Mouse (Mus musculus) activated CD4-positive, CD25-positive, alpha-beta regulatory T cell, adult 4 months (primary cell): Measurements from ENCODE around the gene Wdr38. TPM values are rescaled to one million over a fixed set of nuclear protein-coding genes. Genes with fewer than 3 reads are reported as not detected.

ENCODE experiments used
- ATAC-seq: one replicate; pipeline ENCODE4 v1.8.0; 2017
- polyA plus RNA-seq, 2 experiments: library from polyadenylated mRNA; unstranded; fragments of 100-300 nt; shearing (Covaris generic); gene quantifications; one replicate each; pipeline ENCODE4 v1.2.1; 2017

The Wdr38 gene
- 1 to 10 TPM; 1.1 TPM for polyA plus RNA-seq

DNA sequence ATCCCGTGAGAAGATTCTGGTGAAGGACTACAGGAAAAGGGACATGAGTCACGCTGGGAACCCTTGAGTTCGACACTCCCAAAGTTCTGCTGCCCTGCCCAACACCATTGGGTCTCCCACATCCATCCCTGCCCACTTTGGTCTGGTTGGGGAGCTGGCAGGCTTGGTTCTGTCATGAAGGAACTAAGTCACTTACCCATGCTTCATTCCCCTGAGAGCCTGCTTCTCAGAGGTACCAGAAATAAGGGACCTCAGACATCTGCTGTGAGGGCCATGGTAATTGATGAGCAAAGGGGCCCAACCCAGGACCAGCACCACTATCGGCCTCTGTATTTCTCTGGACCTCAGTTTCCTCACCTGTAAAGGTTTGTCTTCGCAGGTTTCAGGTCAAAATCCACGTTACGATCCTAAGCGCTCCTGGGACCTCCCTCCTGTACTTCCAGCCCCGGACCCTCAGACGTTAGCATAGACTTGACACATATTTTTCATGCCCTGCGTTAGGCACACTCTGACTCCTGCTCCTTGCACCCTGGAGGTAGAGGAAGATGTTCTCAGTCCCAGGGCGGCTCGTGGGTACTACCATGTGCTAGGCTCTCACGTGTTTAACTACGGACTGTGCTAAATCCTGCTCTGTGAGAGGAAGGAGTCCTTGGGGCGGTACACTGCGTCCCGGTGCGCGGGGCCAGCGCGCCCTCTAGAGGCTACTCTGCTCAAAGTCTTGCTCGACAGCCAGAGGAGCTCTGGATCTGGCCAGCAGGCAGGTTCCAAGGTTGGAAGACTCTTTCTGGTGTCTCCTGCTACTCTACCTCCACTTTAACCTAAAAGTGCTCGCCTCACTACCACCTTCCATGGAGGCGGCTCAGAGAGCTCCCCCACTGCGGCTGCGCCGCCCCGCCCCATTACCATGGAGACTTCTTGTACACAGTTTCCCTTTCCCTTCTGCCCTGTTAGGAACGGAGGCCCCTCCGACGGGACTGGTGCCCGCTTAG is at the start of gene Wdr38:
Wdr38 (plus strand) TSS at position 91 of the 989 bp plus-strand sequence.
- peak; percentile 97 for ATAC-seq

DNA sequence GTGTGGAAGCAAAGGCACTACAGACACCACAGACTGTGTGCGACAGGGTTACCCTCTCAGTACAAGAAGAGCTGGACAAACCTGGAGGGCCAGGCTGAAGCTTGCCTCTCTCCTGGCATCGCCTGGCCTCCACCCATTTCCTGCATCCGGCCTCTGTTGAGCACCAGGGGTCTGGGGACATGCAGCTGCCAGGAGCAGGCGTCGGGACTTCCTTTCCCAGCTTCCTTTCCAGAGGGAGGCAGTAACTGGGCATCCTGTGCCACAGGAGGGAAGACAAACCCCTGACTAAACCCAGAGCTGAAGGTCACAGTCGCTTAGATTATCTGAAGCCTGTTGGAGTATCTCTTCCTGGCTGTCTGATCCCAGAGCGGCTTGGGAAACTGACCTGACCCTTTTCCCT is 49.7 kb upstream of the Wdr38 start:
- ATAC-seq = no peak

DNA sequence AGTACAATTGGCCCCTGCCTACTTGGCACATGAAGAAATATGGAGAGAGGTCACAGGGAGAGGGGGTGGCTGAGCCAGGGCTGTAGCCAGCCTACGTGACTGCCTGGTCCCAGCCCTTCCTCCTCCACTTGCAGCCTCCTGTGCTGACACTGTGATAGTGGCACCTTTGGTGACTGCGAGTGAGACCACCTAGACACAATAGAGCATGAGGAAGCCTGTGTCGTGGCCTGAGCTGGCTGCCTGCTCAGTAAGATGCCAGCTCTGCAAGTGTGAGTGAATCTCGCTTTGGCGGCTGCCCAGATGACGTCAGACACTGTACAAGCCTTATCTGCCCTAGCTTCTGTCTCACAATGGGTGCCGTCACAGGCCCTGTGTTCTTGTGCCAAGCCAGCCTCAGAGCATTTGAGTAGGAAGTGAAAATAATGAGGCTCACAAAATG is 47.0 kb upstream of the Wdr38 start:
- ATAC-seq = no peak

DNA sequence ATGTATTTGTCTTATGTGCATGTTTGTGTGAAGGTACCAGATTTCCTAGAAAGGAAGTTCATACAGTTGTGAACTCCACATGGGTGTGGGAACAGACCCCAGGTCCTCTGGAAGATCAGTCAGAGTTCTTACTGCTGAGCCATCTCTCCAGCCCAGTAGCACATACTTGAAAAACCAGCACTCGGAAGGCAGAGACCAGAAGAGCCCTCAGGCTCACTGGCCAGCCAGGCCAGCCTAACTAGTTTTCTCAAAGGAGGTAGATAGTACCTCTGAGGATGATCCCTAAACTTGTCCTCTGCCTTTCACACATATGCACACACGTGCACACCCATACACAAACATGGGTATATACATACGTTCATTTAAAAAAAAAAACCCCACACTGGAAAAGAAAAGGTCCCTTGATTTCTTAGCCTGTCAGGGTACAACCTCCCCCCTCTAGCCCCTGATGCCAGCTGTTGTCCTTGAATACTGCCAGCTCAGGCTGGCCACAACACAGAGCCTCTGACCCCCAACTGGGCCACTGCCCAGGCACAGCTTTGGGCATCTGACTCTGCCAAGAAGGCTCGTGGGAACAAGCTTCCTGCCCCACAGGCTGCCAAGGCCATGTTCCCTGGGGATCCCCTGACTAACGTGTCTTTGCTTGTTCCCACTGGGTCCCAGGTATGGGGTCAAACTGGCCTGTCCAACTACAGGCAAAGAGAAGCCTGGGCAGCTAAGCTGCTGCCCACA is 44.0 kb upstream of the Wdr38 start:
- ATAC-seq = no peak

DNA sequence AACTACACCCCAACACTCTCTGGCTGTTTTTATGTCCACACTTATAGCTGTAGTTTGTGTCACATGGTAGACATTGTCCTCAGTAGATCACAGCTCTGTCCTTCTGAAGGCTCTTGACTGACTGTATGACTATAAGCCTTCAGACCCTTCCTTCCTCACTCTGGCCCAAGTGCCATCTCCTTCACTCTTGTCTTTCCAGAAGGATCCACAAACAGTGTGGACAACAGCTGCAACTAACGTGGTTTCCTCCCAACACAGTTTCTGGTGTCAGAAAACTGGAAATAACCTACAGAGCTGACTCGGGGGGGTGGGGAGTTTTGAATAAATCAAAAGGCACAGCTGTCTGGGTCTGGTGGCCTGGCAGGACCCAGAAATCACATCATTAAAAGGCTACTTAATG is 41.2 kb upstream of the Wdr38 start:
- no peak for ATAC-seq

DNA sequence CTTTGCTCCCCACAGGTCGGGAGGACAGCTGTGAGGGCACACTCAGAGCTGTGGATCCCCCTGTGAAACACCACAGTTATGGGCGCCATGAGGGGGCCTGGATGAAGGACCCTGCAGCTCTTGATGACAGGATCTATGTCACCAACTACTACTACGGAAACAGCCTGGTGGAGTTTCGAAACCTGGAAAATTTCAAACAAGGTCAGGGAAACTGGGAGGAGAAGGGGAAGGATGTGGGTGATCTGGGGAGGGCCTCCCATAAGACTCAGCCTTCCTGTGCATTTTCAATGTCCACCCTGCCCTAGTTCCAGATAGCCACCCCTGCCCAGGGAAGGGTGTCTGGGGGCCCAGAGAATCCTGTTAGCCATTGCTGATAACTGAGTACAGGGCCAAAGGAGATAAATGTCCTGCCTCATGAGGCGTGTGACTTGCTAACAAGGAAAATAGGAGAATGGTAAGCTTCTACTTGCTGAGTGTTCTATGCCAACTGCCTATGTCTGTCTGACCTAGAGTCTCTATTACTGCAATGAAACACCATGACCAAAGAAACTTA is 39.5 kb upstream of the Wdr38 start:
- no peak for ATAC-seq

DNA sequence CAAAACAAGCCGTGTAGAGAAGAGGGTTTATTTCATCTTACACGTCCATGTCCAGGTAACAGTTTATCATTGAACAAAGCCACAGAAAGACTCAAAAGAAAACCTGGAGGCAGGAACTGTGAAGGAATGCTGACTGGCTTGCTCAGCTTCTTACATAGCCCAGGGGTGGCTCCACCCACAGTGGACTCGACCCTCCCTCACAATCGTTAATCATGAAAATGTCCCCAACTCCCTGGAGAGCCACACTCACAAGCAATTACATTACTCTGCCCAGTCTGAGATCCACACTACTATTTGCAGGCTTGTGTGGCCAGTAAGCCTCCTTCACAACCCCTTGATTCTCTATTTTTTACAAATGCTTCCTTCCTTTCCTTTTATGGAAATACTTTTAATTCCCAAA is 33.1 kb upstream of the Wdr38 start:
- ATAC-seq = no peak

DNA sequence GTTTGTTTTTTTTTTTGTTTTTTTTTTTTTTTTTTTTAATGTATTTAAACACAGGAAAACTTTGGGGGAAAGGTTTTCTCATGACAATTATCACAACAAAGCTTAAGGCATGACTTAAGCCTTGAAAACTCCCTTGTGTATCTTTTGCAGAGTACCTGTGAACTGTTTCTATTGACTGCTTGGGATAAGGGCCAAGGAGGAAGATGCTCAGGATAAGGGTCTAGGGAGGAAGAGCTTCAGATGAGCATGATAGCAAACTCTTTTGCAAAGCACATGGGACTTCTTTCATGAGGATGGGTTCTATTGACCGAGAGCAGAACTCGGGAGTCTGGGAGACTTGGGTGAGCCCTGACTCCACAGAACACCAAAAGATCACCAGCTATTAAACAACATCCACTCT is 27.6 kb upstream of the Wdr38 start:
- no peak for ATAC-seq

DNA sequence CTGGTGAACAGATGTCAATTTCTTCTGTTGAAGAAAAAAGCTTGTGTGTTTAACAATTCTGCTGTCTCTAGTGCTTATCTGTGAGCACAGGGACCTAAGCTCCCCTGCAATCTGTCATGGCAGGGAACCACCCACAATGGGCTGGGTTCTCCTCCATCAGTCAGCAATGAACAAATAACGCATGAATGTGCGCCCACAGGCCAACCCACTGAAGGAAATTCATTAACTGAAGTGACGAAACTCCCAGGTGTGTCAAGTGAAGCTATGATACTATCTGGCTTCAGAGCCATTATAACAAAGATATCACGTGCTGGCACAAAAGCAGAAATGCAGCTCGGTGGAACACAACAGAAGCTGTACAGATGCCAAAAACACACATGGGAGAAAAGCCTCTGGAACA is 27.2 kb upstream of the Wdr38 start:
- ATAC-seq = no peak

DNA sequence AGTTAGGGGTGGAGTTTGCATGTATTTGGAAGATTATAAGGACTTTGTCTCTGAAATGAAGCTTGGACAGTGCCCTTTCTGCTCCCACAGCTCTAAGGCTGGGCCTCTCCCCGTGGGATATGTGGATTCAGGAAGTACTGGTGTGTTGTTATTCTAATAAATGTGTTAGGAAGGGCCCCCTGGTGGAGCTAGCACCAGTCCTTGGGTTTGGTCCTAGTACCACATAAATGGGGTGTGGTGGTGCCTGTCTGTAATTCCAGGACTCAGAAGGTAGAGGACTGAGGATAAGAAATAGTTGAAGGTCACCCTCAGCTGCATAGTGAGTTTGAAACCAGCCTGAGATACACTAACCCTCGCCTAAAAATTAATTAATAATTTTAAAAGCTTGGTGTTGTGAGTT is 24.1 kb upstream of the Wdr38 start:
- ATAC-seq = no peak

DNA sequence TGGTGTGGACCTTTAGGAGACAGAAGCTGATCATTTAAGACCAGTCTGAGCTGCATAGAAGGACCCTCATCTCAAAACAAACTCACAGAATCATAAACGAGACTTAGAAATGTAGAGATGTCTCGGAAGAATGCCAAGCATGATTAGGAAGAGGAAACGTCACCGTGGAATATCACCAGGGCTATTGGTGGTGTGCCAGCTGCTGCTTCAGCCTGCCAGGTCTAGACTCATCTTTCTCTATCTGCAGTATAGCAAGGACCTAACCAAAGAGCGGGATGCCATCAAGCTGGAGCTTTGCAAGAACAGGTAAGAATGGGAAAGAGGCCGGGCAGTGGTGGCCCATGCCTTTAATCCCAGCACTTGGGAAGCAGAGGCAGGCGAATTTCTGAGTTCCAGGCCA is 23.6 kb upstream of the Wdr38 start:
- no peak for ATAC-seq

DNA sequence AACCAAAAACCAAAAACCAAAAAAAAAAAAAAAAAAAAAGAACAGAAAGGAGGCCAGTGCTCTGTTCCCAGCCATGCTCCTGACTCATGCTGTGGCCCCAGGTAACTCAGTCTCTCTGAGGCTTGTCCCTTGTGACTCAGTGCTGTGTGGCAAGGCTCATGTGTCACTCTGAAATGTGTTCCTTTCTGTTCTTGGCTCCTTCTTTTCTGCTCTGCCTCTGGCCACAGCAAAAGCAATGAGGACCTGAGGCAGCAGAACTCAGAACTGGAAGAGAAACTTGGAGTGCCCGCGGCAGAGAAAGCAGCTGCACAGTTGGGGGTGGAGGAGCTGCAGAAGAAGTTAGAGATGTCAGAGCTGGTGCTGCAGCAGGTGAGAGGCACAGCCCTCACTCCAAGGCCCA is 23.1 kb upstream of the Wdr38 start:
- ATAC-seq = no peak

DNA sequence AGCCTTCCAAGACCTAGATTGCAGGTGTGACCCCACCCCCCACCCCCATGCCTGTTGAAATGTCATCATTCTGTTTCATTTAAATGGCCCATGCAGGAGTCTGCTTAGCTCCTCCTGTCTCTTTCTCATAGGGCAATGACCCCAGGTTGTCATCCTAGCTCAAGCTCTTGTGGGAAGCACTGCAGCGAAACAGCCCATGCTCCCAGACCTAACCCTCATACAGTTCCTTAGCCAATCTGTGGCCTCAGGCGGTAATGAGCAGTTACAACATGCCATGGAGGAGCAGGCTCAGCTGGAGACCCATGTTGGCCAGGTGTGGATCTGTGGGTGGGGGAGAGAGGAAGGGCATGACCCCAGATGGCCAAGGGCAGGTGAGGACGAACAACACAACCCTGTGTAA is 22.1 kb upstream of the Wdr38 start:
- no peak for ATAC-seq

DNA sequence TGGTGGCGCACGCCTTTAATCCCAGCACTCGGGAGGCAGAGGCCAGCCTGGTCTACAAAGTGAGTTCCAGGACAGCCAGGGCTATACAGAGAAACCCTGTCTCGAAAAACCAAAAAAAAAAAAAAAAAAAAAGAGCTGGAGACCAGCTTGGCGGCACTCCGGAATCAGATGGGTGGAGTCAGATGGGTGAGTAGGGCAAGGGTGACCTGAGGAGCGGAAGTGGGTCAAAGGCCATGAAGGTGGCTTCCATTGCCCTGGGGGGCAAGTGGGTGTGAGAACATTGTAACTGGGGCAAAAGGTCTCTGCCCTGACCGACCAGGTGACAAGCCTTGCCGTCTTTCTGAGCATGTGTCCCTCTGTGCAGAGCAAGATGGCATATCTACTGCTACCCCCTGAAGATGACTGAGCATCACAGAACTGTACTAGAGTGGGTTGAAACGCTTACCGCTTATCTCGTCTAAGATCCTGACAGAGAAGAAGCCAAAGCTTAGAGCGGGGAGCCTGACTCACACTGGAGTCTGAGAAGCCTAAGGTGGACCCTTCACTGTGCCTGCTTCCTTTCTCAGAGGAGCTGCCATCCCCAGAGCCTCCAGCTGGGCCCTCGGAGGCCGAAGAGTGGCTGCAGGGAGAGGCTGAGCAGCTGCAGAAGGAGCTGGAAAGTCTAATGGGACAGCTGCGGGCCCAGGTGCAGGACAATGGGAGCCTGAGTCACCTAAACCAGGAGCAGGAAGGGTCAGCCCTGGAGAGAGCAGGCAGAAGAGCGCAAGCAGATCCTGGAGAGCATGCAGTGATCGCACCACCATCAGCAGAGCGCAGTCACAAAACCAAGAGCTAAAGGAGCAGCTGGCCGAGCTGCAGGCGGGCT is 21.1 kb upstream of the Wdr38 start:
- ATAC-seq = no peak

DNA sequence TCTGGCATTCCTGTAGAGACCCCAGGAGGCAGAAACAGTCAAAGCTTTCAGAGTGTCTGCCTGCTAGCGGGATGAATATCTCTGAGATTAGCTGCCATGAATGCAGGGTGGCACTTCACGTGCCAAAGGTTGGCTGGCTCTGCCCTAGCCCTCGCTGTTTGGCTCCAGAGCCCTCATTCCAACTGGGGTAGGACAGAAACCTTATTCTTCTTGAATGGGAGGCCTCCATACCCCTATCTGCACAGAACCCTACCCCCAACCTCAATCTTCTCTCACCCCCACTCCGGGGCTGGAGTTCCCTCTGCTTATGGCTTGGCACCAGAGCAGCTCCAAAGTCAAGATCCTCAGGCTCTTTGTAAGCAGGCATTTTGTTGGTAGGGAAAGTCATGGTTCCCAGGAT is 19.4 kb upstream of the Wdr38 start:
- no peak for ATAC-seq

DNA sequence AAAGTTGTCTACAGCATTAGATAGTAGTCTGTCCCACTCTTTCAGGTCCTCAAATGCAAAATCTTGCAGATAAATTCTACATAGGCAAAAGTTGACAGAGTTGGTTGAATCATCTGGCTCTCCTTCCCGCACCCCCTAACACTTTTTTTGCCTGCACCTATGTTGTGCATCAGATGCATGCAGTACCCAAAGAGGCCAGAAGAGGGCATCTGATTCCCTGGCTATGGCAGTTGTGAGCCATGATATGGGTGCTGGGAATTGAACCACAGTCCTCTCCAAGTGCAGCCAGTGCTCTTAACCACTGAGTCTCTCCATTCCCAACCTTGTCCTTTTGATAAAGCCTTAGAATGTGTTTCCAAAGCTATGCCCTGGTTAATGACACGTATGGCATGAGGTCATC is 13.8 kb upstream of the Wdr38 start:
- no peak for ATAC-seq

DNA sequence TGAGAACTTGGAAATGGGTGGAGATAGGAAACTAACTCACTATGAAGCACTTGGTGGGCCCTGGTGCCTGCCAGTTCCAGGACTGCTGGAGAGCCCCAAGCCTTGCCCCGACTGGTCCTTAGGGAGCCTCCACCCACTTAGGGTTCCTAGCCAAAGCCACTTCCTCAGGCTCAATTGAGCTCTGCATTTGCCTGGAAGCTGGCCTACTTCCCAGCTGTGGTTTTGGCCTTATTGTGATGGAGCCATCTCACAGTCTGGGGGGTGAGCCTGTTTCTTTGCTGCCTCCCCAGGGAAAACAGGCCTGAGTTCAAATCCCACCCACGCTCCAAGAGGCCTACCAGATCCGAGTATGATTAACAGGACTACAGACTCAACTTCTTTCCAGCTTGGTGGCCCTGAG is 10.7 kb upstream of the Wdr38 start:
- ATAC-seq = no peak

DNA sequence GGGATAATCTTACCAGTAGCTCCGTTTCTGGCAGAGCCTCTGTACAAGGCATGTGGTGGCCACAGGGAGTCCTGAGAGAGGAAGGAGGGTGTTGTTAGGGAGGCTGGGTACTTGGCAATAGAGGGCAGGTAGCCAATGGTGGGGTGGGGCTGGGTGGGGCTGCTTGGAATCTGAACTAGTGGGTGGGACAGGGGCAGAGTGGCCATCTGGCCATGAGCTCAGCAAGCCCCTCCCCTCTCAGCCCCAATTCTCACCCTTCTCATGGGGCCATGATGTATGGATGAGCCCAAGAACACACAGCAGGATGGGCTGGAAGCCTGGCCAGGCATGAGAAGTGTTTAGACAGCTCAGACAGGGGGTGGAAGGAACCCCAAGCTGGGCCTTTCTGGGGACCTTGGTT is 9.9 kb upstream of the Wdr38 start:
- ATAC-seq = no peak

DNA sequence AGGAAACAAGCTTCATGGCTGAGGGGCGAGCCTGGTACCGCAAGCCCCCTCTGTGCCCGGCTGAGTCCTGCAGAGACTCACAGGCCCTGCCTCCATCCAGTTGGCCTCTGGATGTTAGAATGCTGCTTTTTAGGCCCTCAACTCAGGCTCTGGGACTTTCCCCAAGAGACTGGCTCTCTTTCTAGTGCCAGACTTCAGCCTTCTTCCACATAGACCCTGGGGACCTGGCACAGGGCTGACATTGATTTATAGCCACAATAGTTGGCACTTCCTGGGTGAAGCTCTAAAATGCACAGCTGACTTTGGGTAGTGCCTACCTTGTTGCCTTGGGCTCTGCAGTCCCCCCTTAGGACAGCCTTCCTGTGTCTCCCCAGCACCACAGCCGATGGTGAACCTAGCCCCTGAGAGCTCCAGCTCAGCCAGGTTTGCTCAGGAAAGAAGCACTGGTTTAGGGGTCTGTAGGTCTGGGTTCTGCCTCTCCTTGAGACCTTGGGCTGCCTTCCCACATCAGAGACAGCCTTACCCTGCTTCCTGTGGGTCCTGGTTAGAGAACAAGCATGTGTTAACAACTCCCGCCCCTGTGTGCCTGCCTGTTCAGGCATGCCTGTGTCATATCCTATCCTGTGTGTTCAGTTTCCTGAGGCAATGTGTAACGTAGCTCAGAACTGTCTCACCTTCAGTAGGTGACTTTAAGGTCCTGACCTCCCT is 9.3 kb upstream of the Wdr38 start:
- ATAC-seq = peak; percentile 49

DNA sequence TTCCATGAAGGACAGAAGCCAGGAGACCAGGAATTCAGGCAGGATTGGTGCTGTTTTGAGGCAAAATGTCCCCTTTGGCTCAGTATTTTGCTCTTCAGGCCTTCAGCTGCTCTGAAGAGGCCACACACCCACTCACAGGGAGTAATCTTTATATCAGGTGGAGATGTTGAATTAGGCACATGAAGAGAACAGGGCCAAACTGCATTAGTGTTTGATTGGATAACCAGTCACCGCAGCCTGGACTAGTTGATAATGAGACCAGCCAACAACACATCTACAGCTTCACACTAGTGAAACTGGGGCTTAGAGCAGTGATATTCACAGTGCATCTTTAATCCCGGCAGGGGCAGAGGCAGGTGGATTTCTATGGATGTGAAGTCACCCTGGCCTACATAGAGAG is 8.3 kb upstream of the Wdr38 start:
- no peak for ATAC-seq

DNA sequence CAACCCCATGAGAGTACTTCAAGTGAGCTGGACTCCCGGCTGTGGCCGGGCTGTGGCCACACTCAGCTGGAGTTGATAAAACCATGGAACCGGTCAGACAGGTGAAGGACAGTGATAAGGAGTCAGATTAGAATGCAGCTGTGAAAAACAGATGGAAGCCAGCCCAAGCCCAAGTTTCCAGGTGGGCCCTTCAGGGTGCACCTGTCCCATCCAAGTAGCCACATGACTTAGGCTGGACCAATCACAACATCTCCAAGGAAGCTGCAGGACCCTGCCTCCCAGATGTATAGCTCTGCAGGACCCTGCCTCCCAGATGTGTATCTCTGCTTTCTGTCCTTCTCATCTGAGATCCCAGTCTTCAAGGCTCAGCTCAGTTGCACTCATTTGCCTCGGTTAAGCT is 5.3 kb upstream of the Wdr38 start:
- no peak for ATAC-seq

DNA sequence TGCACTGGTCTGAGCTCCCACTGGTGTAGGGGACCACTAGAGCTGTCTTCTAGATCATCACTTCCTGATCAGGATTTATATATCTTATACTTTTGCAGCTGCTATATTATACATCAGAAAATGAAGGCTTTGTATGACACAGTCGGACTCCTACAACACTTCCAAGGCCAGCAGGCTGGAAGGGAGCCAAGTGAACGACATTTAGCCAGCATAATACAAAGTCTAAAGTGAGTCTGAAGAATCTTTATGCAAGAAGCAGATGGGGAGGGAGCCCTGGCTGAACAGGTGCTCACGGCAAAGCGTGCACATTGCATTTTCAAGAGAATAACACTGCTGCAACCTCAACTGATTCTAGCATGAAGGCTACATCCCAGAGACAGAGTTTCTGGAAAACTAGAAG is 4.8 kb upstream of the Wdr38 start:
- no peak for ATAC-seq
